Mouse (Mus musculus): ENCODE measurements around the gene Arsg.

Gene Arsg

GRCm38 (mm10) chr11:109473171-109474085 lies at the start of gene Arsg, which contains the start of gene Slc16a6:
TSS of gene Arsg (plus strand) at chr11:109473374.
TSS of gene Slc16a6 (minus strand) at chr11:109473598.
- peak; percentile 86 for DNase-seq (ENCODE audit: low spot score)

GRCm38 (mm10) chr11:109425392-109426271 lies 47.5 kb upstream of the Arsg start, which contains the start of gene Amz2:
TSS of gene Amz2 (plus strand) at chr11:109425946.
- peak; percentile 100 for DNase-seq (ENCODE audit: low spot score)

DNA sequence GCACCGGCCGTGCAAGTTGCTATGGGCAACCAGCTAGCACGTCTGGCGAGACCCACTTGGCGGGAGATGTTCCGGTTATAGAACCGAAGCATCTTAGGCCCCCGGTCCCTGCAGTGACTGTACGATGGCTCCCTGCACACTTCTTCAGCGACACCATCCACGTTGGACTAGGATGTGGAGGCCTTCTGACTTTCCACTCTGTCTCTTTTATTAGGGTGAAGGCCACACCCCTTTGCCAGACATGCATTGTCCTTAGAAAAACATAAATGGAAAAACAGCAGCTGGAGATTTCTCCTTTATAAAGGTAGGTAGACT lies 46.9 kb upstream of the Arsg start:
- DNase-seq (ENCODE audit: low spot score) = no peak

DNA sequence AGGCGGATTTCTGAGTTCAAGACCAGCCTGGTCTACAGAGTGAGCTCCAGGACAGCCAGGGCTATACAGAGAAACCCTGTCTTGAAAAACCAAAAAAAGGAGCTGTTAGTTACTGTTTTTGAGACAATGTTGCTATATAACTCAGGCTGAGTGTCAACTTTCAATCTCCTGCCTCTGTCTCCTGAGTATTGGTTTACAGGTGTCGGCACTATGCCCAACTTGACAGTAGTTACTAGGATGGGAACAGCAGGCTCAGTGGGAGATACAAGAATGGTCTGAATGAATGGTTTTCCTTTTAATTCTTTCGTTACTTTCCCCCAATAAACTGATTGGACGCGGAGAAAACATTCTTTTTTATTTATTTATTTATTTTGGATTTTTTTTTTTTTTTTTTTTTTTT lies 45.8 kb upstream of the Arsg start:
- DNase-seq (ENCODE audit: low spot score) = no peak

DNA sequence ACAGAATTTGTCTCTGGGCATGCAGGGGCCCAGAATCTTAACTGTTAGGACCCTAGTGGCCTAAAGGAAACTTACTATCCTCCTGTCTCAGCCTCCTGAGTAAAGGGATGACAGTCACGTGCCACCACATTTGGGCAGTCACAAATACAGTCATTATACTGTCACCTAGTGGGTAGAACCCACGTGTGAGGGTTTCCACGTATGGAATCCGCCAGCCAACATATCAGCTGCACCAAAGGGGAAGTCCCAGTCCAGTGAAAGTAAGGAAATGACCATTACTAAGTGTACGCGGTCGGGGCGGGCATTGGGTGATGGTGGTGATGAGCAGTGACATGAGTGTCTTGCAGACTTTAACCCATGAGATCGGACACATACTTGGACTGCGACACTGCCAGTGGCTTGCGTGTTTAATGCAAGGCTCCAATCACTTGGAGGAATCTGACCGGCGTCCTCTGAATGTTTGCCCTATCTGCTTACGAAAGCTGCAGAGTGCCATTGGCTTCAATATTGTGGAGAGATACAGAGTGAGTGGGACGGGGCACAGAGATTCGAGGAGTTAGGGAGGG lies 38.9 kb upstream of the Arsg start:
- DNase-seq (ENCODE audit: low spot score) = no peak

DNA sequence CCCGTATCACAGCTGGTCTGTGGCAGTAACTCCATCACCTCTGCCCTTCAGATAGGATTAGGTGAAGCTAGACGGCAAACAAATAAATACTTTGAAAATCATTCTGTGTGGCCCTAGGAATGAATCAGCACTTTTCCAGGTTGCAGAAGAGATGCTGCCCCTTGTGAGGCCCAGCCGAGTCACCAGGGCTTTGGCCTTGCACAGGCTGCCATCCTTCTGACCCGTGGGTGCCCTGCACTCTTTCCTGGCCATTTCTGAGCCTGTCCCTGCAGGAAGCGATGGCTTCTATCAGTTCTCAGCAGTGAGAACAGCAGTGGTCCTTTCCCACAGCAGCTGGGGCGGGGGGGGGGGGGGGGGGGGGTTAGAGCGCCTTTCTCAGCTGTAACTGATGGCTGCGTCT lies 36.3 kb upstream of the Arsg start:
- no peak for DNase-seq (ENCODE audit: low spot score)

DNA sequence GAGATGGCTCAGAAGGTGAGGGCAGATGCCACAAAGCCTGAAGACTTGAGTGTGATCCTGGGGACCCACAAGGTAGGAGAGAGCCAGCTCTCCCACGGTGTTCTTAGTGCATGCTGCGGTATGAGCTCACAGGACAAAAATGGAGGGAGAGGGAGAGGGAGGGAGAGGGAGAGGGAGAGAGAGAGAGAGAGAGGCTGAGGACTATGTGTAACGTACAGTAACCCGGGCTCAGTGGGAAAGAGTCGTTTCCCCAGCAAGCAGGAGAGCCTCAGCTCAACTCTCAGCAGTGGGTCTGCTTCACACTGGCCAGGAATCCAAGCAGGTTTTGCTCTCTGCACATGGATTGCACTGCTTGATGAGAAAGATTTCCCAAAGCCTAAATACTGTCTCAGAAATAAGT lies 34.0 kb upstream of the Arsg start:
- DNase-seq (ENCODE audit: low spot score) = no peak

DNA sequence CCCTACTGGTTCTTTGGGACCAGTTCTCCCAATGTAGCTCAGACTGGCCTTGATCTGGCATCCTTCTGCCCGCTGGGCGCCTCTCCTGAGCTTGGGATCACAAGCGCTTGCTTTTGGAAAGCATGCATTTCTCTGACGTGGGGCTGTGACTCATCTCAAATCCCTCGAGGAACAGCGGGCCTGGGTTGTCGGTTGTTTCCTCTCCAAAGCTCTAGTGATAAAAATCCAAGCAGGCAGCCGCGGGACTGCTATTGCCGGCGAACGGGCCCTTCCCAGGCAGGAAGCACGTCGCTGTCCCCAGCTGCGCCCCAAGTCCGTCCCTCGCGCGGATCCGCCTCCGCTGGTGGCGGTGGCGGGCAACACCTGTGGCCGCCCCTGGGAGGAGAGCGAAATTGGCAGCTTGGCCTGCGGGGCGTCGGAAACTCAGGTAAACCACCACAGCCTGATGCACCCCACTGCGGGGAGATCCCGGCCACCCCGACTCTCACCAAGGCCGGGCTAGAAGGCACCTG lies 33.3 kb upstream of the Arsg start:
- DNase-seq (ENCODE audit: low spot score) = peak; percentile 63

DNA sequence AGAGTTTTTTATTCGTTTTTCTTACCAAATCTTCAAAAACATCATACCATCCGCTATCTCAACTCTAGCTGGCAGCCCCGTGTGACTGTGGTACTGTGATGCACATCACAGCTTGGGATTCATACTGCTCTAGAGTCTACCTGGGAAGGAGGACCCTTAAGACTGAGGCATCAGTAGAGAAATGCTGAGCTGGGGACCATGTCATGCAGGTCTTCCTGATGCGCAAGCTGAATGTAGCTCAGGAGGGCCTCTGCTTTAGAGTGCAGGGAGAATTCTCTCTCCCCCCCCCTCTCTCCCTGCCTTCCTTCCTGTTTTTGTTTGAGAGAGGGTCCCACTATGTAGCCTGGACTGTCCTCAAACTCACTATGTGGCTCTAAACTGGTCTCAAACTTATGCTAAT lies 32.5 kb upstream of the Arsg start:
- DNase-seq (ENCODE audit: low spot score) = no peak

DNA sequence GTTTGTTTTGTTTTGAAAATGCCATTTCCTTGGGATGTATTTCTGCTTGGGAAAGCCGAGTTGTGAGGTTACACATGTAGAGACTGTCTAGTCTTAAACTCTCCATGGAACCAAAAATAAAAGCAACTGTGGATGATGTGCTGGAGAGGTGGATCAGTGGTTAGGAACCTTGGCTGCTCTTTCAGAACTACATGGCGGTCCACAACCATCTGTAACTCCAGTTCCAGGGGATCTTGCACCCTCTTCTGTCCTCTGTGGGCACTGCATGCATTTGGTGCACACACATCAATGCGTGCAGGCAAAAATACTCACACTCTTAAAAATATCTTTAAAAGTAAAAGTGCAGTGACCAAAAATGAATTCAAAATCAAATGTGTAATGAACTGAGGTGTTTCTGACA lies 32.1 kb upstream of the Arsg start:
- peak; percentile 70 for DNase-seq (ENCODE audit: low spot score)

GRCm38 (mm10) chr11:109442166-109442730 lies 30.9 kb upstream of the Arsg start:
- DNase-seq (ENCODE audit: low spot score) = no peak

DNA sequence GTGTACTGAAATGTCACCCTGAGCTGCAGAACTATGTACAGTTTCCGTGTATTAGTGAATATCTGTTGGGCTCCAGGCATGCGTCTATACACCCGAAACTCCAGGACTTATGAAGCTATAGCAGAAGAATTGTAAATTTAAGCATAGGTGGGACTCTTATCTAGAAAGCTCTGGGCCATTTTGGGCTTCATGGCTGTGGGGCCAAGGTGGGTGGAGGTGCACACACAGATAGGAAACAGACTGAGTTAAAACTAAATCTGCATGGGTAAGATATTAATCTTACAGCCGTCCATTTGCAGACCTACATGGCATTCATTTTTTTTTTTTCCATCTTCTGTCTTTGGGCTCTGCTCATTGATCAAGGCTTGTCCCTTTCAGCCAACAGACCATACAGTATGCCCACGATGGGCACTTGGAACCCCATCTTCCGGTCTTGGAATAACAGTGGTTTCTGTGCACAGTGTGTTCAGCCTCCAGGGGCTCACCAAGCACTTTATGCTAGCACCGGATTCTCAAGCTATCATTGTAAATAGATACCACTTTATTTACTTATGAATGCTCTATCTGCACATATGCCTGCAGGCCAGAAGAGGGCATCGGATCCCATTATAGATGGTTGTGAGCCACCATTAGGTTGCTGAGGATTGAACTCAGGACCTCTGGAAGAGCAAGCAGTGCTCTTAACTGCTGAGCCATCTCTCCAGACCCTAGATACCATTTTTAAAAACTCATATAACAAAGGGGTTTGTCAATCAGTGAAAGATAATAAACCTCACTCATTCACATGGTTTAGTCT lies 29.5 kb upstream of the Arsg start:
- no peak for DNase-seq (ENCODE audit: low spot score)

- peak; percentile 60 for DNase-seq (ENCODE audit: low spot score)
These were observed 28.6 kb upstream of the Arsg start for GRCm38 (mm10) chr11:109444600-109444999.

DNA sequence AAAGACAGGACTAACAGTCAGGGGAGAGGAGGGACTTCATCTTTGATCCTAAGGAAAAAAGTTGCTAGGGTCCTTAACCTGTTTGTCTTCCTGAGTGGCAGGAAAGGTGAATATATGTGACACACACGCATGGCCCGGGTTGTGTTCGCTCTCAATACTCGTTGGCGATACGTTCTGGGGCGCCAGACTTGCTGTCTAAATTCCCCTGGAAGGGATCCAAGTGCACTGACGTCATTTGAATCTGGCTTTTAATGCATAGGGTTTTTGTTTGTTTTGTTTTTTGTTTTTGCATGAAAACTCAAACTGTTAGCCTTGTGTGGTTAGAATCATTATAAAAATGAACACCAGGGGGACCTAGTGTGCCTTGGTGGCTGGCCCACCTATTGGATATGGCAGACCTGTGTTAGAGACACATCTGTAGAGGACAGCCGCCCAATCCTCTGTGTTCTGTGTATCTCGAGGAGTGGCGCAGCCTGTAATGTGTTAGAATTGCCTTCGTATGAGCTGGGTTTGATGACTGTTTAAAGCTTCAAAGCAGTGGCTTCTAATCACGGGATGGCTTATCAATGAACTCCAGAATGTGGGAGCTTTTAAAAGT lies 27.6 kb upstream of the Arsg start:
- DNase-seq (ENCODE audit: low spot score) = peak; percentile 68

DNA sequence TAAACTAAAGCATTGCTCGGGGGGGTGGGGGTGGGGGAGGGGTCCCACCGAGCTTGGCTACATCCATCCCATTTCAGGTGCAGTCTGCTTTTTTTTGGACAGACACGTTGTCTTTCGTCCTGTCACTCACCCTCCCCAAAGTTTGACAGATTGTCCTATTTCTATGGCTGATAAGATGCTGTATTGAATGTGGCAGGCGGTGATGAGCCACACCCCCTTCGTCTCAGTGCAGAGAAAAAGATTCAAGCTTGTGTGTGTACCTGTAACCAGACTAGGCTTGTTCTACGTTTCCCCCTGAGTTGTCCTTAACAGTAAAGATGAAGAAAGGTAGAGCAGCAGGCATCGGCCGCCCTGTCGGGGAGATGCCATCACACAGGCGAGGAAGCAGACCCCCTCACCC lies 22.0 kb upstream of the Arsg start:
- no peak for DNase-seq (ENCODE audit: low spot score)

GRCm38 (mm10) chr11:109456261-109456660 lies 16.9 kb upstream of the Arsg start:
- no peak for DNase-seq (ENCODE audit: low spot score)

DNA sequence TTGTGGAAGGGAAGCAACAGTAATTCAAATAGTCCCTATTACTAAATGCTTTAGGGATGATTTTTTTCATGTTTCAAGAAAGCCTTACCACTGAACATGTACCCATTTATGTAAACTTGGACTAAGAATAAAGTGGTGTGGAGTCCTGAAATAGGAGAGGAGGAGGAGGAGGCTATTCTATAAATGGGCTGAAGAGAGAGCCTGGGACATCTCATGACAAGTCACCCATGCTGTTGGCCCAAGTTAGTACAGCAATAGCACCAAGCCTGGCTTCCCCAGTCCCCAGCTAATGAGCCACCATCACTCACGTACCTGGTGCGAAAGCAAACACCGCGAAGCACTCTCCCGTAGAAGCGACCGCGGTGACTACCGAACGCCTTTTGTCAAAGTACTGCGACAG lies 15.0 kb upstream of the Arsg start:
- DNase-seq (ENCODE audit: low spot score) = no peak

DNA sequence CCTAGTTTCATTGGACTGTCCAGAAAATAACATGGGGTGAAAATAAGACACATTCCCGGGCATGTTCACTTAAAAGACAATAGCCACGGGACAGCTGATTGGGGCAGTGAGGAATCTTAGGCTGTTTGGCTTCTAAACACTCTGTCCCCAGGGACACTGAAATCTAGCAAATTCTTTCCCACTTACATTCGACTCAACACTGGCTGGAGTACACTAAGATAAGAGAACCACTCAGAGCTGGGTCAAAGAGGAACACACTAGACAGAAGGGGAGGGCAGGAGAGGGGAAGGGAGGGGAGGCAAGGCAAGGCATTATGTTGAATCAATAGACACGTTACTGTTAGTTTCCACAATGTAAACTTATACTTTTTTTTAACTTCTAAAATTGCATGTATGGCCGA lies 12.6 kb upstream of the Arsg start:
- no peak for DNase-seq (ENCODE audit: low spot score)

DNA sequence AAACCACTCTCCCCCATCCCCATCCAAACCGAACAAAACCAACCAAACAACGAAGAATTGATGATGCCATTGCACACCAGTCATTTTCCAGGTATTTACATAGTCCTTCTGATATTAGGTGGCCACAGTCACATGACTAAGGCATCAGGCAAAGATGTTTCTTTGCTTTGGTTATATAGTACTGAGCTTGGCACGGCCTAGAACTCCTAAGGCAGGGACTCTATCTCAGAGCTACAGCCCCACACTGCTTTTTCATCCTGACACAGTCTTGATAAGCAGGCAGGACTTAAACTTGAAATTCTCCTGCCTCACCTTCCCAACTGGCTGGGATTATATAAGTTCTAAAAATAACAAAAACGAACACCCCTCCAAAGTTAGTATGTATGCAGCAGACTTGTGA lies 8.1 kb upstream of the Arsg start:
- no peak for DNase-seq (ENCODE audit: low spot score)

GRCm38 (mm10) chr11:109466987-109467386 lies 6.2 kb upstream of the Arsg start:
- DNase-seq (ENCODE audit: low spot score) = no peak

GRCm38 (mm10) chr11:109468133-109468532 lies 5.0 kb upstream of the Arsg start:
- no peak for DNase-seq (ENCODE audit: low spot score)

Data from embryo, embryonic 10 days (tissue).